Comparison of ENCODE assay signal across 10 mouse cellular contexts in genomic region chr10:82989418-82990025, GRCm38 (mm10). TPM values are rescaled to one million over a fixed set of nuclear protein-coding genes. Genes with fewer than 3 reads are reported as not detected.
A peak's percentile ranks its signal among the peaks of the same experiment; 100 is the strongest.
DNase-seq lines count a peak whose midpoint lies in the region; ATAC-seq and TF ChIP-seq lines count a peak whose summit lies in the region.
"Had no signal": no experiment of that assay in that cellular context is flagged by ENCODE, and none has a peak within 500 bp of the region (broad histone marks: within the 10 kb centered on the region; RNA-seq: fewer than 3 reads in every experiment).

No protein-coding gene starts in this region.

- H3K4me1 ChIP-seq in hindbrain, embryonic 15.5 days (replicated peaks) = peaks cover 56% of the 10 kb centered on the region
- peaks cover 41% of the 10 kb centered on the region for H3K4me1 ChIP-seq in hindbrain, embryonic 12.5 days
- peaks cover 48% of the 10 kb centered on the region for H3K4me1 ChIP-seq in kidney, embryonic 14.5 days (ENCODE audit: control insufficient read depth, insufficient read depth, low read length)
- H3K4me1 ChIP-seq in liver, postnatal 0 days (ENCODE audit: insufficient read depth) = peaks cover 43% of the 10 kb centered on the region

- H3K27ac ChIP-seq in hindbrain, embryonic 15.5 days (replicated peaks) = no peak overlapping the region
- H3K27ac ChIP-seq in hindbrain, embryonic 12.5 days = no peak overlapping the region
- H3K27ac ChIP-seq in kidney, embryonic 14.5 days (ENCODE audit: low read depth, low read length) = peak overlapping the region; percentile 39; the same call in 1 of the 2 replicates
- no peak overlapping the region for H3K27ac ChIP-seq in liver, postnatal 0 days (ENCODE audit: low read depth)
- H3K27ac ChIP-seq: neural tube, embryonic 13.5 days had no signal

- no peak for TF ChIP-seq EP300 in liver, postnatal 0 days (IDR thresholded peaks at IDR 0.05; ENCODE audit: low read depth)

- no peaks in the 10 kb centered on the region for H3K9me3 ChIP-seq in hindbrain, embryonic 15.5 days
- H3K9me3 ChIP-seq in hindbrain, embryonic 12.5 days (replicated peaks) = no peaks in the 10 kb centered on the region
- no peaks in the 10 kb centered on the region for H3K9me3 ChIP-seq in kidney, embryonic 14.5 days (ENCODE audit: control insufficient read depth, low read length)
- H3K9me3 ChIP-seq in liver, postnatal 0 days (ENCODE audit: low read length) = no peaks in the 10 kb centered on the region
- H3K9me3 ChIP-seq: neural tube, embryonic 13.5 days had no signal

- 69% methylated on average over 13 of the region's 13 CpGs for WGBS in hindbrain, embryonic 15.5 days
- 69% methylated on average over 13 of the region's 13 CpGs for WGBS in hindbrain, embryonic 12.5 days
- 40% methylated on average over 13 of the region's 13 CpGs for WGBS in kidney, embryonic 14.5 days
- WGBS in liver, postnatal 0 days (ENCODE audit: insufficient replicate concordance) = 65% methylated on average over 13 of the region's 13 CpGs

- no peak for ATAC-seq in hindbrain, embryonic 15.5 days (ENCODE audit: low FRiP score, low read depth)
- no peak for ATAC-seq in hindbrain, embryonic 12.5 days (ENCODE audit: low FRiP score)
- no peak for ATAC-seq in kidney, embryonic 14.5 days (ENCODE audit: low FRiP score, low TSS enrichment)
- ATAC-seq in liver, postnatal 0 days = no peak

- H3K4me3 ChIP-seq in hindbrain, embryonic 15.5 days = no peak overlapping the region
- H3K4me3 ChIP-seq in hindbrain, embryonic 12.5 days = no peak overlapping the region
- no peak overlapping the region for H3K4me3 ChIP-seq in kidney, embryonic 14.5 days (ENCODE audit: low read length)
- no peak overlapping the region for H3K4me3 ChIP-seq in liver, postnatal 0 days (ENCODE audit: low read depth, low read length)
- H3K4me3 ChIP-seq: neural tube, embryonic 13.5 days had no signal

- H3K27me3 ChIP-seq in hindbrain, embryonic 15.5 days = no peaks in the 10 kb centered on the region
- H3K27me3 ChIP-seq in hindbrain, embryonic 12.5 days = no peaks in the 10 kb centered on the region
- no peaks in the 10 kb centered on the region for H3K27me3 ChIP-seq in kidney, embryonic 14.5 days (ENCODE audit: control insufficient read depth, insufficient read depth, low read length)
- peaks cover 18% of the 10 kb centered on the region for H3K27me3 ChIP-seq in liver, postnatal 0 days (ENCODE audit: insufficient read depth, low read length)

- peak; percentile 20 for DNase-seq in ZHBTc4 (ENCODE audit: low read depth, low spot score)
- DNase-seq in liver, postnatal 0 days = no peak
- no peak for DNase-seq in cerebellum, postnatal 14 days
- no peak for DNase-seq in lung, postnatal 4 days
- DNase-seq: lung, postnatal 36 days; right cerebral cortex, postnatal 25 days had no signal

- H3K9ac ChIP-seq in hindbrain, embryonic 15.5 days = no peak overlapping the region
- no peak overlapping the region for H3K9ac ChIP-seq in hindbrain, embryonic 12.5 days
- H3K9ac ChIP-seq in kidney, embryonic 14.5 days (ENCODE audit: low read depth, low read length) = no peak overlapping the region
- H3K9ac ChIP-seq in liver, postnatal 0 days (replicated peaks) = no peak overlapping the region
- H3K9ac ChIP-seq: neural tube, embryonic 13.5 days had no signal

- no peak for TF ChIP-seq CTCF in liver, postnatal 0 days (IDR thresholded peaks at IDR 0.05; ENCODE audit: low read depth)

- H3K36me3 ChIP-seq in hindbrain, embryonic 15.5 days = no peaks in the 10 kb centered on the region
- no peaks in the 10 kb centered on the region for H3K36me3 ChIP-seq in hindbrain, embryonic 12.5 days
- H3K36me3 ChIP-seq in kidney, embryonic 14.5 days (ENCODE audit: control insufficient read depth, insufficient read depth, low read length) = no peaks in the 10 kb centered on the region
- no peaks in the 10 kb centered on the region for H3K36me3 ChIP-seq in liver, postnatal 0 days (replicated peaks; ENCODE audit: insufficient read depth, low read length)
- H3K36me3 ChIP-seq: neural tube, embryonic 13.5 days had no signal

- H3K4me2 ChIP-seq in hindbrain, embryonic 15.5 days = 0 out of 2 replicates have a peak overlapping the region, but pooled peaks have one; percentile 3
- H3K4me2 ChIP-seq in hindbrain, embryonic 12.5 days (replicated peaks) = no peak overlapping the region
- H3K4me2 ChIP-seq in kidney, embryonic 14.5 days (replicated peaks; ENCODE audit: low read depth, low read length) = peak overlapping the region; percentile 17; the same call in 1 of the 2 replicates
- peak overlapping the region; percentile 24; the same call in 1 of the 2 replicates for H3K4me2 ChIP-seq in liver, postnatal 0 days (ENCODE audit: low read depth, low read length)

RNA-seq across cellular contexts. Expression of gene Chst11, which starts 4.2 kb away (rescaled TPM):
- polyA plus RNA-seq in hindbrain, embryonic 15.5 days (2015; fragmentation: Nextera tagmentation; extraction: Ambion mirVana) = 3.7 and 3.8 TPM in 2 replicates
- polyA plus RNA-seq in hindbrain, embryonic 12.5 days (2016; fragmentation: Nextera tagmentation; extraction: Ambion mirVana) = 2.5 and 2.7 TPM in 2 replicates
- 4.5 and 5.4 TPM in 2 replicates for polyA plus RNA-seq in kidney, embryonic 14.5 days (2014; fragmentation: Nextera tagmentation; extraction: Ambion mirVana)
- 0.40 and 0.45 TPM in 2 replicates for polyA plus RNA-seq in liver, postnatal 0 days (2015; fragmentation: Nextera tagmentation; extraction: Ambion mirVana)
